Mouse (Mus musculus): Measurements from ENCODE around the gene Olfr1367.
A peak's percentile ranks its signal among the peaks of the same experiment; 100 is the strongest.

Olfr1367 gene

DNA sequence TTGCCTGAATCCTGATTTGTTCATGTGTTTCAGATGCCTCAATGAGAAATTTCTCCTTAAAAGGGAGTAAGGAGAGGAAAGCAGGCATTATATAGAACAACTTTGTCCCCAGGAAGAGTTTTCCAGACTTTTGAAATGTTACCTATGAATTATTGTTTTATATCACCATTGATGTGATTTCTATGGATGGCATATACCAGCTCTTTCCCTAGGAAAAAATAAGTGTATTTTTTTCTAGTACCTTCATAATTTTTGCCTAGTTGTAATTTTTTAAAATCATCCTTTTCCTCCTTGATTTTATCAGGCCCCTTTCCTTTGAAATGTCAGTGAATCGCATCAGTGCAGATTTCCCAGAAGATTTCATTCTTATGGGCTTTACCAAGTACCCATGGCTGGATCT, at the start of gene Olfr1367:
Gene Olfr1367 (plus strand): TSS at position 301 of the 400 bp plus-strand sequence.
- no peak for DNase-seq (ENCODE audit: low read depth)

DNA sequence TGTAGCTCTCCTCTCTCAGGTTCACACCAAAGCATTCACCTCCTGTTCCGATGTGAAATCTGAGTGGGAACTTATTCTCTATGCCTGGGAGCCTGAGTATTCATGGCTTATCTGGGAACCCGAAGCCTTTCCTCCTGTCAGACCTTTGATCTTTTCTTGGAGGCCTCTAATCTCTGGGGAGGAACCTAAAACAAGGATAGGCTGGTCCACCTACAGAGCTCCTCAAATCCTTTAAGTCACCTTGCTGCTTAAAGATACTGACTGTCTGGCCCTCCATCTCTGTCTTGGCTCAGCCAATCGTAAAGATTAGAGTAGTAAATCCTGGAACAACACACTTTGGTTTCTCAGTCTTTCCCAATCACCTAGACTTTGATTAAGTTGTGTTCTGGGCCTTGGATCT, 48.2 kb upstream of the Olfr1367 start:
- no peak for DNase-seq (ENCODE audit: low read depth)

DNA sequence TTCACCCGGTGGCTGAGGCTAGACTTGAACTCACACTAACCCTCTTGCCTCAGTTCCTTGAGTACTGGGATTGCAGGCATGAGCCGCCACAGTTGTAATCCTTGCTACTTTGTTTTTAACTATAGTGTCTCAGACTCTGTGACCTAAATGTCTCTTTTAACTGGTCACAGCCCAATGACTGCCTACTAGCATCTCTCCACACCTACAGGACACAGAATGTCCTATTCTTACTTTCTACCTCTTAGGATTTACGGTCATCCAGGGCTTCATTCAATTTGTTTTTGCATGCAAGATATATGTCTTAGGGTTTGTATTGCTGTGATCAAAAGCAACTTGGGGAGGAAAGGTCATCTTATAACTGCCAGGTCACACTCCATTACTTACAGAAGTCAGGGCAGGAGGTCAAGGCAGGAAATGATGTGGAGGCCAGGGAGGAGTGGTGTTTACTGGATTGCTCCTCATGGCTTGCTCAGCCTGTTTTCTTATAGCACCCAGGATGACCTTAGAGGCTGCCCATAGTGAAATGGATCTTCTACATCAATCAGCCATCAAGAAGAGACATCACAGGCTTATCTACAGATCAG, 42.1 kb upstream of the Olfr1367 start:
- DNase-seq (ENCODE audit: low read depth) = no peak

DNA sequence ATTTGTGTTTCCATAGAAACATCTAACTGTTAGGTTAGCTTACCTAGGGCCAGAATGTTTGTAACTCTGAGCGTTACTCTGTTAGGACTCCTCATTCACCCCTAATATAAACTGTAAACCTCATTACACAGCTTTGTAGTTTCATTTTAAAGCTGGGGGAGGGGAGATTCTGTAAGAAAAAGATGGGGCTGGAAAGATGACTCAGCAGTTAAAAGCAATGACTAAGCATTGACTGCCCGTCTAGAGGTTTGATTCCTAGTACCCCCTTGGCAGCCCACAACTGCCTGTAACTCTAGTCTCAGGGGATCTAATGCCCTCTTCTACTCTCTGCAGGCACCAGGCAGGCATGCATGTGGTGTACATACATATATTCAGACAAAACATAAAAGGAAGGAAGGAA, 36.9 kb upstream of the Olfr1367 start:
- DNase-seq (ENCODE audit: low read depth) = no peak

DNA sequence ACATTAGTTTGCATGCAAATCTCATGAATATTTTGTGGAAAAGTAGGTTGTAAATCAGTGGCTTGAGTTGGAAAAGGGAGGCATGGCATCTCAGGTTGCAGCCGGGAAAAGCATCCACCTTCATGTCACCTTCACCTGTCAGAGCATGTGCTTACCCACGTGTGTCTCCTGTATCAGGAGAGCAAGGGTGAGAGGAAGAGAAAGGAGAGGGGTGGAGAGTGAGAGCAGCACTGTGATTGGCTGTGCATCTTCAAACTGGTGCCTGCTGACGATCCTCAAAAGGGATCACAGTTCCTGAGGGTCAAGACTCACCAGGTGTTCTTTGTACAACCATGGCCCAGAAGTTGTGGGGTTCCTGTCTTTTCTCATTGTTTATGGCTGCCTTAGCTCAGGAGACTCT, 34.8 kb upstream of the Olfr1367 start, which contains the start of gene Gpx6:
Gene Gpx6 (plus strand): TSS at position 200 of the 400 bp plus-strand sequence.
- DNase-seq (ENCODE audit: low read depth) = no peak

DNA sequence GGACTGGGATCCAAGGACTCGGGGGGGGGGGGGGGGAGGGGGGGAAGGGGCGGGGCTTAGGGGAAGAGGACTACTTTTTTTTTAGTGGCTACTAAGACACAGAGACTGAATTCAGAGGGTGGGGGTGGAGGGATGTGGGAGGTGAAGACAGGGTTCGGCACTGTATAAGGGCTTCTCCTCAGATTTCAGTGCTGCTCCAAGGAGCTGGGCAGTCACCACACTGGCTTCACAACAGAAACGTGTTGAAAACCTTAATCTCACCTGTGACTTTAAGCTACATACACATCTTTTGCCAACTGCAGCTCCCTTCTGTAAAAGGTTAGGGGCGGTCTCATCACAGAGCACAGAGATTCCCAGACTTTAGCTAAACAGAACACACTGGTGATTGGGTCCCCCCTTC, 33.9 kb upstream of the Olfr1367 start:
- DNase-seq (ENCODE audit: low read depth) = no peak

DNA sequence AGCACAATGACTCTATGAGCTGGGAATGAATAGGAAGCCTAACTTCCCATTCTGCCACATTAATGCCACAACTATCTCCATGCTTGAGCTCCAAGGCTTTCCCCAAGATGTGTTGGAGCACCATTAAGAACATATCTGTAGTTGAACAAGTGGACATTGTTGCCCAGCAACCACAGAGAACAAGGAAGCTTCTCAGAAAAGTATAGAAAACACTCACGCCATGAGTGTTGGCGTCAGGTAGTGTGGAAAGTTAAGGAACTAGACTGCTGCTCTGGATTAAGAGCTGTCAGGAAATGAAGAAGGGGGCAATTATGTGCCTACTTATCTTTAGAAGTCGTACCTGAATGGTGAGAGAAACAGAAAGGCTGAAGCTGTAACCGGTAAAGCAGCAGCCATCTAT, 32.8 kb upstream of the Olfr1367 start:
- no peak for DNase-seq (ENCODE audit: low read depth)

DNA sequence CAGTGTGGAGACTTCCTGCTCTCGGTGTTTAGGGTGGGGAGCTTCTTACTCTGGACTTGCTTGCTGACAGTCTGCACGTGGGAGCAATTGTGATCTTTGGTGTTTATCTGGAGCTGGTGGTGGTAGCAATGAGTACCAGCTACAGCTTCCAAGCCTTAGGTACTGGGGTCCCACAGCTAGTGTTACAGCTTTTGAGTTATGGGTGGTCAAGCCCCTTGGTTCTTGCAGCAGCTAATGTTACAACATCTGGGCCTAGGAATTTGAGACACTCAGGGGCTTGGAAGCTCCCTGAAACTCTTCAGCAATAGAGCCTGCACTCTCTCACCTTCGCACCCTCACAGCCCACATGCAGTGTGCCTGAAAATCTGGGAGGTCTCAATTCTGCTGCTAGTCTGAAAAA, 26.4 kb upstream of the Olfr1367 start:
- DNase-seq (ENCODE audit: low read depth) = no peak

DNA sequence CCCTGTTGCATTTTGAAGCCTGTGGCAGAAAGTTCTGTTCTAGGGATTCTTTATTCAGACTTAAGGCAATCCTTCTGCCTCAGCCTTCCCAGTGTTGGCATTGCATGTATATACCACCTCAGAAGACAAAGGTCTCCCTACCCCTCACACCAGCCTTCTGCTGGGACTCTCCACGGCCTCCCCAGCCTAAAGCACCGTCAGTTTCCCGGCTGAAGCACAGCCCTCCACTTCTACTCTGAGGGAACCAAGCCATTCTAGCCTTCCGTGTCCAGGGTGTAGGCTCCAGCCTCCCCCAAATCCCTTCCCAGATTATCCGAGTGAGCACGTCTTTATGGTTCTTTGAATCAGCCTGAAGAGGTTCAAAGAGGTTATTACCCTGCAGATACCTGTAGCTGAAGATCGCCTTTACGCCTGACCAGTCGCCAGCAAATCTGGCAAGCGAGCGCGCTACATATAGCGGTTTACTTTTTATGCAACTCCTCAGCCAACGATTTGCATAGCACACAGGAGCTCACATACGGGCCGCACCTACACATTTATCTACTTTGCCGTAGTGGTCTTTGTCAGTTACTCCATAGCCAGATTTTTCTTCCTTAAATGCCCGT, 24.7 kb upstream of the Olfr1367 start:
- DNase-seq (ENCODE audit: low read depth) = no peak

DNA sequence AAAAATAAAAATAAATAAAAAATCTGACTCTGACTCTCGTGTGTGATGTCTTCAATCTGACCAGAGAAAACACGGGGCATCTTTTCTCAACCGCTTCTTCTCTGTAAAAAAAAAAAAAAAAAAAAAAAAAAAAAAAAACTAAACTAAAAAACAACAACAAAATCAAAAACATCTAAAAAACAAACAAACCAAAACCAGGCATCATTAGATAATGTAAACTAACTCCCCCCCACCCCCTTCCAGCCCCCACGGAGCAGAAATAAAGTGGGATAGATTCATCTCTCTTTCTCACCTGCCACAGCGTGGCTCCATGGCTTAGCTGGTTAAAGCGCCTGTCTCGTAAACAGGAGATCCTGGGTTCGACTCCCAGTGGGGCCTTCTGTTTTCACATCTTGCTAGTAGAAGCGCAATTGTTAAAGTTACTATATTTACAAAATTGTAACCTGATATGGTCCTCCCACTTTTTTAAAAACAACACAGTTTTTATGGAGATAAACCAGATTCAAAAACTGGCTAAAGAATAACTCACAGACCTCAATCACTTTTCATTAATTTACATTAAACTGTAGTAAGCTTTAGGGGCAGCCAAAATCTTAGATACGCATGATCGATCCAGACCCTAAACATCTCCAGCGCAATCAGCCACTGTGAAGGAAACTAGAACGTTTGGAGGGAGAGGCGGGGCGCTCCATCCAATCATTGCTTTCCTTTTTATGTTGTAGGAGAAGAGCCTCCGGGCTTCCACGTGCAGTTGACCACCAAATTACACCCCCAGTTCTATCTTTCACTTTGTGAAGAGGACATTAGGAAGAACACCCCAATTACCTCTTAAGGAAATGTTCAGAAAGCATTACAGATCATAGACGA, 24.0 kb upstream of the Olfr1367 start:
- peak; percentile 10 for DNase-seq (ENCODE audit: low read depth)

DNA sequence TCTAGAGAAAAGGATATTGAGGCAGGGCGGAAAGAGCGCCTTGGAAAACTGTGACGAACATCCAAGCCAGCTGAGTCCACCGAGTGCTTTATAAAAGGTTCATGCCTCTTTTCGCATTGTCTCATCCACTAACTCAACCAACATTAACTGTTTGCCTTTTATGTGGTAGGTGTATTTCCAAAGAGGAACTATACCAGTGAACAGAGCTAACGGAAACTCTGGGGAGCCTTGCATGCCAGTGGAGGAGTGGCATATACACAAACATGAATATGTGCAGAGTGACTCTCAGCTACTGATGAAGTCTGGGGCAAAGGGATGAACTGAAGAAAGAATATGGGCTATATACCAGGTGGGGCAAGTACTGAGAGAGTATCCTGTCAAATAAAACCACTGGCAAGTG, 23.3 kb upstream of the Olfr1367 start:
- DNase-seq (ENCODE audit: low read depth) = no peak

DNA sequence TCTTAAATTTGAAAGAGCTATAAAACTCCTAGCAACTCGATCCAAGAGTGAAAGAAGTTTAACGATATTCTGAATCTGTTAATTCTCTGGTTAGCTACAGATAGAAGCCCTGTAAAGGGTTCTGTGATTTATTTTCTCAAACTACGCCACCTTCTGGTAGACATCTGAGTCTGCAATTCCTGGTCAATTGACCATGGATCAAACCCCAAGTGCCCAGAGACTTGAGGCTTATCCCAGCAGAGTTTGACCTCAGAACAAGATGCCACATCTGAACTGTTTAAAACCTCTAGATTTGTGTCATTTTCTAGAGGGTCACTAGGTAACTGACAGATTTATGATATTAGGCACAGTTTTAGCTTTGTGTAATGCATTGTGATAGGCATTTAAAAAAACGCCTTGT, 20.5 kb upstream of the Olfr1367 start:
- DNase-seq (ENCODE audit: low read depth) = peak; percentile 9

DNA sequence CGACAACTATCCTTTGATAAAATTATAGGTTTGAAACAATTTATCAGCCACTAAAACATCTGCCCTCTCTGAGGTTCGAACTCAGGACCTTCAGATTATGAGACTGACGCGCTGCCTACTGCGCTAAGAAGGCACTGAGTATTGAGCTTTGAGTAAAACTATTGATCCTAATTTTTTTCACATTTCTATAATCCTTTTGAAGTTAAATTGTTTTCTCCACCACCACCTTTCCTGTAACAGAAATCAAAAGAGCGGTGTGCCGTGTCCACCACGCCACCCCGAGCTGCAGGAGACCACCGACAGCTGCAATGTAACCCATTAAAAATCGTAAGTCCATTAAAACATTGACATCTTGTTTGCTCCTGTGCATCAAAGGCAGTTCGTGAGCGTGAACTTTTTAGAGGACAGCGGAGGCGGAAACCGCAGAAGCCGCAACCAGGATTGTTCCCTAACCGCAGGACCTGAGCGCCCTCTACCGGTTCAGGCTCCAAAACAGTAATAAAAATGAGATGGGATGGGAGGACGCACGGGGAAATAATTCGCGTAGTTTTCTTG, 20.0 kb upstream of the Olfr1367 start:
- peak; percentile 45 for DNase-seq (ENCODE audit: low read depth)

DNA sequence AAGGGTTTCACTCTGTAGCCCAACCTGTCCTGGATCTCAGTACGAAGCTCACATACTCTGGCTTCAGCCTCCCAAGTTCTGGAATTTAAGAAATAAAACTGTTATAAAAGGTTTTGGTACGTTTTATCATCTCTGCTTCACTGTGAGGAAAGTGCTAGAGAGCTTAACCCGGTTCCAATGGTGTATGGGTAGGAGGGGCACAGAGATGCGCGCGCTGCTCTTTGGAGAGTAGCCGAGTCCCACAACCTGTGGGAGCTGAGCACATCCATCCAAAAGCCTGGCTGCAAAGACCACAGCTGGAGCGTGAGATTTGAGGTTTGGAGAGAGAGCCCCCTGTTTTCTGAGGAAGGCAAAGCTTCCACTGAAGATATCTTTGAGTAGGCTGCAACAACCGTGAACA, 19.3 kb upstream of the Olfr1367 start:
- DNase-seq (ENCODE audit: low read depth) = no peak

DNA sequence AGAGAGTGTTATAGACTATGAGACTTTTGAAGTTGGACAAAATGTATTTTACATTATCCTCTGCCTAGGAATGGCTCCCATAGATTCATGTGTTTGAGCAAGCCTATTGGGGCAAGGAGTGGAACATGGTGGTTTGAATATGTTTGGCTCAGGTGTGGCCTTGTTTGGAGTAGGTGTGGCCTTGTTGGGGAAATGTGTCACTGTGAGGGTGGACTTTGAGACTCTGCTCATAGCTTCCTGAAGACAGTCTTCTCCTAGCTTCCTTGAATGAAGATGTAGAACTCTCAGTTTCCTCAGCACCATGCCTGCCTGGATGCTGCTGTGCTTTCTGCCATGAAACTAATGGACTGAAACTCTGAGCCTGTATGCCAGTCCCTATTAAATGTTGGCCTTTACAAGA, 3.9 kb downstream of the Olfr1367 start:
- no peak for DNase-seq (ENCODE audit: low read depth)

DNA sequence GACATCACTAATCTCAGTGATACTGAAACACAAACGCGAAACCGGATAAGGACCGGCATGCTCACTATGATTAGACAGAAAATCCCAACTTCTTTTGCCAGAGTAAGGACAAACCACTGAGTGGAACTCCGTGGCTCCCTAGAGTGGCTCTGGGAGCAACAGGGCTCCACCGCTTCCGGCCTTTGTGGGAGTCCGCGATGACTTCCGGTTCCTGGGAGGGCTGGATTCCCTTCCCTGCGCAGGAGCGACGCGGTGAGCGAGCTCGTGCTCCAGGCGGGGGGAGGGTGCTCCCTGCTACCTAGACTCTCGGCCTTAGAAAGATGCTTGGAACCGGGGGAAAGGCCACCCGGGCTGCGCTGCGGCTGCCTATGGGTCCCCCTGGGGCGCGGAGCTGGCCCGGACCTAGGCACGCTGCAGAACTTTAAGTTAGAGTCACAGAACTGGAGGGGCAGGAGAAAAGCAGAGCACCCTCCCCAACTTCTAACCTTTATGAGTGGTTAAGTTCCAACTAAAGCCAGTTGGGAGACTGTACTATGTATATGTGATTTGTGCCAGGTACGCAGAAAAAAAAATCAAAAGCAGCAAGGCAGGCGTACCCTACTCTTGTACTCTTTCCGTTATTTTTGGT, 16.0 kb downstream of the Olfr1367 start, which contains the start of gene Zscan12:
Gene Zscan12 (plus strand): TSS at position 200 of the 628 bp plus-strand sequence.
- peak; percentile 77 for DNase-seq (ENCODE audit: low read depth)

DNA sequence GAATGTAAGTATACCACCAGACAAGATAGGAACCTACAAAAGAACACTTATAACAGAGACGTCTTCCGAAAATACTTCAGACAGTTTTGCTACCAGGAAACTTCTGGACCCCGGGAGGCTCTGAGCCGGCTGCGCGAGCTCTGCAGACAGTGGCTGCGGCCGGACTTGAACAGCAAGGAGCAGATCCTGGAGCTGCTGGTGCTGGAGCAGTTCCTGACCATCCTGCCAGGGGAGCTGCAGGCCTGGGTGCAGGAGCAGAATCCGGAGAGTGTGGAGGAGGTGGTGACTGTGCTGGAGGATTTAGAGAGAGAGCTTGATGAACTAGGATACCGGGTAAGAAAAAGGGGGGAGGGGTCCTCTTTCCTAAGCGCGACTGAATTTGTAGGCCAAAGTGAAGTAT, 17.0 kb downstream of the Olfr1367 start:
- DNase-seq (ENCODE audit: low read depth) = no peak

DNA sequence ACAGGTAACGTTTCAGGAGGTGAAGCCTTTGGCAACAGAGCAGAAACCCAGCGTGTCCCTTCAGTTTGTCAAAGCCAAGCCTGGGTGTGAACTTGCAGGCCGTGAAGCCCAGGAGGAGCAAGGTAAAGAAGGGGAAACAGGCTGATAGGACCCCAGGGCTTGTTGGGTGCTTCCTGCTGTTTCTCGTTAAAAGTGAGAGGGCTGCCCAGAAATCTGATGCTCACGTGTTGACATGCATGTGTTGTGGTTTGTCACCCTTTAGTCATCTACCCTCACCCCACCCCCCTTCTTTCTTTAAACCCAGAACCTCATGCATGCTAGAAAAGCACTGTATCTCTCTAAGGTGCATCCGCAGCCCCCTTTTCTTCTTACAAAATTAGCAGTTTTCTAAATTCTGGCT, 19.9 kb downstream of the Olfr1367 start:
- DNase-seq (ENCODE audit: low read depth) = no peak

DNA sequence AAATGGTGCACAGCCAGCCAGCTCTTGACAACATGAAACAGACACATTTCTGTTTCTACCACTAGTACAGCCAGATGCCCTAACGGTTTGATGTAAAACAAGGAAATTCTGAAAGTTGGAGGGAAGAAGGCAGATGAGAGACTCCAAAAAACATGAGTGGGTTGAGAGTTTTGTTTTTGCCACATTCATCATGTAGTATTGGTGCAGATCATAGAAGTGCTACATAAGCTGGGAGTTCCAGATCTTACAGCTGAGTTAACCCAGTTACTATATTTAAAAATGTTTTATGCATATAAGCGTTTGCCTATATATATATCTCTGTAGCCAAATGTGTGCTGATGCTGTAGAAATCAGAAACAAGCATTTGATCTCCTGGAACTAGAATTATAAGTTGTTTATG, 26.0 kb downstream of the Olfr1367 start:
- DNase-seq (ENCODE audit: low read depth) = no peak

DNA sequence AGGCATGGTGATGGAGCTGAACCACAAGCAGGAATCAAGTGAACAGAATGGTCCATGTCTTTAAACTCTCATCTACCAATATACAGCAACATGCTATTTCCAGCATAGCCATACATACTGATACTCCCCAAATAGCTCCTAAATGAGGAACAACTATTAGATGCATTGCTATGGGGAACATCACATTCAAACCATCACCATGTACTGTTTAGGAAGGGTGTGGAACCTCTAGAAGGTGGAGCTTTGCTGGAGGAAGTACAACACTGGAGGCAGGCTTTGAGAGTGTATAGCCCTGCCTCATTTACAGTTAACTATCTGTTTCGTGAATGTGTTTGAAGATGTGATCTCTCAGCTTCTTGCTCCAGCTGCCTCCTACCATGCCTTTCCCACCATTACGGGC, 31.1 kb downstream of the Olfr1367 start:
- DNase-seq (ENCODE audit: low read depth) = no peak

DNA sequence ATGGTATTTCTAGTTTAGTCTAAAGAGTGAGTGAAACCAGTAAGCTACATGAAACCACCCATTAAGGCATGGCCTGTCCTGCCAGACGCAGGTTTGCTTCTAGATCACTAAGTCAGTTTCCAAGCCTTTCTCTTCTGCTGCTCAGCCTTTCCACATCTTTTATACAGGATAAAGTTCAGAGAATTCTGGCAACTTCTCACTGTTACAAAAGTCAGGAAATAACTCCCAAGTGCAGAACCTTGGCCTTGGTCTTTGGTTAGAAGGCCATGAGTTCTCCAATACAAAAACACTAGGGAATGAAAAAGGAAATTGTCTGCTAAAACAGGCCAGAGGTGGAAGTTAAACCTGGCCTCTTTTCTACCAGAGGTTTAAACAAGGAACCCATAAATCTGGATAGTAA, 48.5 kb downstream of the Olfr1367 start:
- no peak for DNase-seq (ENCODE audit: low read depth)

DNA sequence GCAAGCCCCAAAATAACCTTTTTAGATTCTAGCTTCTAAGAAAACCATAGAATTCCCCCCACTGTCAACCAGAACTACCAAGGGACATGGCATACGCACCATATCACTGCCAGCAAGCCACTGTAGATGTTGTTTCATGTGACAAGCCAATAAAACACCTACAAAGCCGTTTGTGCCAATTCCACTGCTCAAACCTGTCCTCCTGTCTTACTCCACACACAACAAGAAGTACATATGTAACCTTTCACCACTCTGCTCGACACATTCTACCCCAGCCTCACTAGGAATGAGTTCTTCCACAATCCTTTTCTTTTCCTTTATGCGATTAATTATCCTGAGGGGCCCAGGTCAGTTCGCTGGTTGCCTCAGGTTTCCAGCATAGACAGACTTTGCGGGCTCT, 48.9 kb downstream of the Olfr1367 start:
- DNase-seq (ENCODE audit: low read depth) = no peak

All from fibroblast of lung, adult 2 months (primary cell).